Mouse (Mus musculus): Measurements from ENCODE around the gene Myt1. TPM values are rescaled to one million over a fixed set of nuclear protein-coding genes. Genes with fewer than 3 reads are reported as not detected.

Myt1 gene
- polyA plus RNA-seq, 1 experiment from 2014 or later, result 0.77 TPM

DNA sequence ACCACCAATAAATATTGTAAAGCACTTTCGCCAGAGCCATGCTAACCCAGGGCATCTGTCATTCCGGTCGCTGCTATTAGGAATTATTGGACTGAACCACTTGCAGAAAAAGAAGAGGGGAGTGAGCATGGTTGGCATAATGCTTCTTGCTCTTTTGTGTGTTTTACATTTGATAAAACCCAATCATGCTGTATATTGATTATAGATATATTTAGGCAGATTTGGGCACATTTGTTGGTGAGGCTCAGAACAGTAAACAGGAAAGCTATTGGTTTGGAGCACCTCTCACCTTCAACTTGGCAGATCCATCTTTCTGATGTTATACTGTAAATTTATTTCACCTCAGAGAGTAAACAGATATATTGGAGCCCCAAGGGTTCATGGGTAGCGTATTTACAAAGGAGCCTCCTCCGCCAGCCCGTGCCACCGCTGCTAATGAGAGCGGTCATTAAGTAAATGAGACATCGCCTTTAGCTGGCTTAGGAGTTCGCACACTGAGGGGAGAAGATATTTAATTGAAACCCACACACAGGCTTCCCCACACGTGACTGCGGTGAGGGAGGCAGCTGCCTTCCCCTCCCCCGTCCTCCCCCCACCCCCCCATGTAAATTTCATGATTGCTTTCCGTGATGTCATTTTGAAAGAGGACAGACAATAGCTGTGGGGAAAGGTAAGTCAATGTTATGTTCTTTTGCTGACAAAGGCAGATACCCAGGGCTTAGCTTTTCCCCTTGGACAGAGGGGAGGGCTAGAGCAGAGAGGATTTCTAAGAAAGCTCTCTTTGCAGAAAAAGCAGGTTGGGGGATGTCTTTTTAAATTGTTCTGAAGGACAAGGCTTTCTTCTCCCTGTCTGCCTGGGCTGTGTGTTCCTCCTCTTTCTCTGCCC, 3.8 kb downstream of the Myt1 start:
- Histone ChIP-seq H3K4me2 (ENCODE audit: low read depth, low read length) (no peak overlapping the region; the same call in 1 of the 2 replicates), H3K4me1 (ENCODE audit: control insufficient read depth, insufficient read depth, low read length) (0 out of 2 replicates have a peak, but pooled peaks cover 4% of the 10 kb centered on the region), H3K27me3 (replicated peaks; ENCODE audit: control insufficient read depth, insufficient read depth, low read length) (no peaks in the 10 kb centered on the region), H3K4me3 (ENCODE audit: low read depth, low read length) (no peak overlapping the region), H3K36me3 (ENCODE audit: control insufficient read depth, insufficient read depth, low read length) (no peaks in the 10 kb centered on the region), H3K9me3 (ENCODE audit: control insufficient read depth, low read length) (no peaks in the 10 kb centered on the region), H3K9ac (ENCODE audit: low read depth, low read length) (no peak overlapping the region), H3K27ac (replicated peaks; ENCODE audit: low read depth, low read length) (no peak overlapping the region)
- peak; percentile 75 for ATAC-seq (ENCODE audit: low read depth)
- peak; percentile 35 for DNase-seq (ENCODE audit: low spot score)
- WGBS, result 55% methylated on average over 14 of the region's 14 CpGs

DNA sequence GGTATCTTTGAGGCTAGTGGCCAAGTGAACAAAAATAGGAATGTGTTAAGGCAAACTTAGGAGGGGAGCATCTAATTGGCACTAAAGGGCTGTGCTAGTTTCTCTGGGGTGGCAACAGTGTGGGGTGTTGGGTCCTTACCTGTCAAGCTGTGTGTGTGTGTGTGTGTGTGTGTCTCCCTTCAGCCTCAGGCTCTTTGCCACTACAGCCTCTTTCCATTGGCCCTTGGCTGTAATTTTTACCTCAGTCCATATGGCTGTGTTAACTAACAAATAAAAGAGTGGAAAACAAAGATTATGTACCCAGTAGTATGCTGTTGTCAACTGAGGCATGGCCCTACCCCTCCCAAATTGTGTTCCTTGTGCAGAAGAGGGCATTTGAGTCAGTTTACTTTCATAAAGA, 5.3 kb downstream of the Myt1 start:
- no peak overlapping the region for H3K27ac ChIP-seq (replicated peaks; ENCODE audit: low read depth, low read length)
- H3K9me3 ChIP-seq (ENCODE audit: control insufficient read depth, low read length), result no peaks in the 10 kb centered on the region
- DNase-seq (ENCODE audit: low spot score), result no peak
- H3K4me3 ChIP-seq (ENCODE audit: low read depth, low read length), result no peak overlapping the region
- no peaks in the 10 kb centered on the region for H3K27me3 ChIP-seq (replicated peaks; ENCODE audit: control insufficient read depth, insufficient read depth, low read length)
- H3K36me3 ChIP-seq (ENCODE audit: control insufficient read depth, insufficient read depth, low read length), result no peaks in the 10 kb centered on the region
- ATAC-seq (ENCODE audit: low read depth), result no peak
- 0 out of 2 replicates have a peak, but pooled peaks cover 4% of the 10 kb centered on the region for H3K4me1 ChIP-seq (ENCODE audit: control insufficient read depth, insufficient read depth, low read length)
- no peak overlapping the region for H3K9ac ChIP-seq (ENCODE audit: low read depth, low read length)
- H3K4me2 ChIP-seq (ENCODE audit: low read depth, low read length), result no peak overlapping the region

DNA sequence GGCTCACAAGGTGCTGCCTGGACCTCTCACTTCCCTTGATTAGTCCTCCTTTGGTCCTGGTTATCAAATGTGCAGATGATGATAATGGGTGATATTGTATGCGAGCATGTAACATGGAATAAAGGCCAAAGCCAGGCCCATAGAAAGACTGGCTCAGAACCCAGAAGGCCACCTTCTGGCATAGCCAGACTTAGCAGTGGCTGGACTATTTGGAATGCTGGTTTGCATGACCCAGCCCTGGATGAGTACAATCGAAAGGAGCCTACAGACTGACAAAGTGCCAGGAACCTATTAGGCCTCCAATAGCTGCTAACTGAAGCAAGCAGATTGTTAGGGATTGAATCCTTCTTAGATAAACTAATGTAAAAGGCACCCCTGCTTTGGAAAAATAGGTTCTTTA, 6.3 kb downstream of the Myt1 start:
- H3K4me2 ChIP-seq (ENCODE audit: low read depth, low read length), result no peak overlapping the region
- no peak for ATAC-seq (ENCODE audit: low read depth)
- no peaks in the 10 kb centered on the region for H3K27me3 ChIP-seq (replicated peaks; ENCODE audit: control insufficient read depth, insufficient read depth, low read length)
- H3K4me1 ChIP-seq (ENCODE audit: control insufficient read depth, insufficient read depth, low read length), result no peaks in the 10 kb centered on the region
- no peak overlapping the region for H3K9ac ChIP-seq (ENCODE audit: low read depth, low read length)
- H3K36me3 ChIP-seq (ENCODE audit: control insufficient read depth, insufficient read depth, low read length), result no peaks in the 10 kb centered on the region
- 81% methylated on average over 2 of the region's 2 CpGs for WGBS
- no peak overlapping the region for H3K27ac ChIP-seq (replicated peaks; ENCODE audit: low read depth, low read length)
- DNase-seq (ENCODE audit: low spot score), result no peak
- H3K4me3 ChIP-seq (ENCODE audit: low read depth, low read length), result no peak overlapping the region
- H3K9me3 ChIP-seq (ENCODE audit: control insufficient read depth, low read length), result no peaks in the 10 kb centered on the region

DNA sequence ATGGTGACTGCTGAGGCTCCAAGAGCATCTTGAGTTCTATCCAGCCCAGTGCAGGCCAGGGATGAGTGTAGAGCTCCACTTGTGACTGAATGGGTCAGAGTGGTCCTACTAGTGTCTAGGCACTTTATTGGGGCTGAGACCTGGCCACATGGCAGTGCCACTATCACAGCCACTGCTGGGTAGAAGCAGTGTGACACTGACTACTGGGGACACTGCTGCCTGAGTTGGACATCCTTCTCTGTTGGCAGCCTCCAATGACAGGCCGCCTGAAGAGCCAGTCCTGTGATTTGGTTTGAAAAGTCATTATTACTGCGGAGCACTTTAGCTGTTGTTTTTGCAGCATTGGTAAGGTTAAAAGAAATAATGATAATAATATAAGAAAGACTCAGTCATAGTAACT, 10.1 kb downstream of the Myt1 start:
- H3K4me1 ChIP-seq (ENCODE audit: control insufficient read depth, insufficient read depth, low read length), result no peaks in the 10 kb centered on the region
- no peak for DNase-seq (ENCODE audit: low spot score)
- WGBS, result 69% methylated on average over 2 of the region's 2 CpGs
- H3K27me3 ChIP-seq (replicated peaks; ENCODE audit: control insufficient read depth, insufficient read depth, low read length), result no peaks in the 10 kb centered on the region
- no peak overlapping the region for H3K4me2 ChIP-seq (ENCODE audit: low read depth, low read length)
- no peak overlapping the region for H3K4me3 ChIP-seq (ENCODE audit: low read depth, low read length)
- no peak overlapping the region for H3K27ac ChIP-seq (replicated peaks; ENCODE audit: low read depth, low read length)
- no peaks in the 10 kb centered on the region for H3K9me3 ChIP-seq (ENCODE audit: control insufficient read depth, low read length)
- no peaks in the 10 kb centered on the region for H3K36me3 ChIP-seq (ENCODE audit: control insufficient read depth, insufficient read depth, low read length)
- no peak for ATAC-seq (ENCODE audit: low read depth)
- H3K9ac ChIP-seq (ENCODE audit: low read depth, low read length), result no peak overlapping the region

DNA sequence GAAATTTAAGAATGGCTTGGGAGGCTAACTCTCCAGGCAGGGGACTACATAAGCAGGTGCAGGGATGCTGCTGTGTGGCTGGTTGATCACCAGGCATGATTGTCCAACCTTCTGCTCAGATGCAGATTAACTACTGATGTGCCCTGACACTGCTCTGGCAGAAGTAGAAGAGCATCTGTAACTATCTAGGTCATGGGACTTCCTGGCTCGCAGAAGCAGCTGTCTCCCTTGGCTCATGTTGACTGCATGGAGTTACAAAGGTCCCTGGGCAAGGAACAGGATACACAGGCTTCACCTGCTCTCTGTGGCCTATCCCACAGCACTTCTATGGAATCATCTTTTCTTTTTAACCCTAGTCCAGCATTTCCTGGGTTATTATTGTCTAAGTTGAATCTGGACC, 12.7 kb downstream of the Myt1 start:
- Histone ChIP-seq H3K4me3 (ENCODE audit: low read depth, low read length) (no peak overlapping the region), H3K36me3 (ENCODE audit: control insufficient read depth, insufficient read depth, low read length) (no peaks in the 10 kb centered on the region), H3K9ac (ENCODE audit: low read depth, low read length) (no peak overlapping the region), H3K4me2 (ENCODE audit: low read depth, low read length) (no peak overlapping the region), H3K4me1 (ENCODE audit: control insufficient read depth, insufficient read depth, low read length) (no peaks in the 10 kb centered on the region), H3K9me3 (ENCODE audit: control insufficient read depth, low read length) (no peaks in the 10 kb centered on the region), H3K27ac (replicated peaks; ENCODE audit: low read depth, low read length) (no peak overlapping the region), H3K27me3 (replicated peaks; ENCODE audit: control insufficient read depth, insufficient read depth, low read length) (no peaks in the 10 kb centered on the region)
- no peak for DNase-seq (ENCODE audit: low spot score)
- WGBS, result 91% methylated on average over 1 of the region's 1 CpGs
- ATAC-seq (ENCODE audit: low read depth), result no peak

DNA sequence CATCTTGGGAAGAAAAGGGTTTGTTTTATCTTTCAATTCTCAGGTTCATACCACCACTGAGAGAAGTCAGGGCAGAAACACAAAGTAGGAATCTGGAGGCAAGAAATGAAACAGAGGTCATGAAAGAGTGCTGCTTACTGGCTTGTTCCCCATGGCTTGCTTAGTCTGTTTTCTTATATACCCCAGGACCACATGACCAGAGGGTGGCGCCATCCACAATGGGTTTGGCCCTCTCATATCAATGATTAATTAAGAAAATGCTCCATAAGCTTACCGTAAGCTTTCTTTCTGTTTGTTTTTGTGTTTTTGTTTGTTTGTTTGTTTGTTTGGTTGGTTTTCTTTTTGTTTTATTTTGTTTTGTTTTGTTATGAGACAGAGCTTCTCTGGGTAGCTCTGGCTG, 14.6 kb downstream of the Myt1 start:
- H3K9ac ChIP-seq (ENCODE audit: low read depth, low read length), result no peak overlapping the region
- no peaks in the 10 kb centered on the region for H3K36me3 ChIP-seq (ENCODE audit: control insufficient read depth, insufficient read depth, low read length)
- ATAC-seq (ENCODE audit: low read depth), result no peak
- no peak overlapping the region for H3K4me2 ChIP-seq (ENCODE audit: low read depth, low read length)
- no peak overlapping the region for H3K4me3 ChIP-seq (ENCODE audit: low read depth, low read length)
- H3K9me3 ChIP-seq (ENCODE audit: control insufficient read depth, low read length), result no peaks in the 10 kb centered on the region
- no peak for DNase-seq (ENCODE audit: low spot score)
- H3K27ac ChIP-seq (replicated peaks; ENCODE audit: low read depth, low read length), result no peak overlapping the region
- 57% methylated on average over 2 of the region's 2 CpGs for WGBS
- no peaks in the 10 kb centered on the region for H3K27me3 ChIP-seq (replicated peaks; ENCODE audit: control insufficient read depth, insufficient read depth, low read length)
- H3K4me1 ChIP-seq (ENCODE audit: control insufficient read depth, insufficient read depth, low read length), result no peaks in the 10 kb centered on the region

DNA sequence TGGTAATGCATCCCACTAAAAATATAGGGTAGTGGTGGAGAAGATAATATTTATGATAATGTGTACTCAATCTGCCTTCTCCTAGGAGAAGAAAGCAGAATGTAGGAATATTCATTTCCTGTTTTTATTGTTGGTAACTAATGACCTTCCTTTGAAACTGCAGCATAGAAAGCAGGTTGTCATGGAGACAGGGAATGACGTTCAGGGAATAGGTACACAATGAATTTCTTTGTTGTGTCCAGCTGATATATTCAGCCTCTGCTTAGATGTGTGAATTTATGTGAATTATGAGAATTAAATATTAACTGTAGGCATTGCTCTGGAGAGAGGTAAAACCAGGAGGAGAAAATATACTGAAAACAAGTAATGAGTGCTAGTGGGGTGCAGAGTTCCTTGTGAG, 18.3 kb downstream of the Myt1 start:
- Histone ChIP-seq H3K4me3 (ENCODE audit: low read depth, low read length) (no peak overlapping the region), H3K4me2 (ENCODE audit: low read depth, low read length) (no peak overlapping the region), H3K4me1 (ENCODE audit: control insufficient read depth, insufficient read depth, low read length) (no peaks in the 10 kb centered on the region), H3K9ac (ENCODE audit: low read depth, low read length) (no peak overlapping the region), H3K9me3 (ENCODE audit: control insufficient read depth, low read length) (no peaks in the 10 kb centered on the region), H3K27ac (replicated peaks; ENCODE audit: low read depth, low read length) (no peak overlapping the region), H3K27me3 (replicated peaks; ENCODE audit: control insufficient read depth, insufficient read depth, low read length) (no peaks in the 10 kb centered on the region), H3K36me3 (ENCODE audit: control insufficient read depth, insufficient read depth, low read length) (no peaks in the 10 kb centered on the region)
- WGBS, result 30% methylated on average over 1 of the region's 1 CpGs
- ATAC-seq (ENCODE audit: low read depth) (no peak), DNase-seq (ENCODE audit: low spot score) (no peak)

DNA sequence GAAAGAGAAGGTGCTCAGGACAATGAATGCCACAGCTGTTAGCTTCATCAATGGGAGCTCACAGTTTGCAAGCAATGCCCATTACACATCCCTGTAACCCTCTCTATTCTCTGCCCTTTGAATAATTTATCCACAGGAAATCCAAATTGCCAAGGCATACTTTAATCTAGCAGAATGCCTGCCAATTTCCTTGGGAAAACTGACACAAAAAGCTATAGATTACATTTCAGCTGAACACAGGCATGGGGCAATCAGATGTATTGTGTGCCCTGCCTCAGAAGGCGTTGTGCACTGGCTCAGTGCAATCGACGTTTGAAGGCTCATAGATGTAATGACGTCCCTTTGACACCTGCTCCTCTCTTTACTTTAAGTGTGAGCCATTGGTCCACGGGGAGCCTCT, 24.7 kb downstream of the Myt1 start:
- Histone ChIP-seq H3K4me1 (ENCODE audit: control insufficient read depth, insufficient read depth, low read length) (no peaks in the 10 kb centered on the region), H3K27ac (replicated peaks; ENCODE audit: low read depth, low read length) (no peak overlapping the region), H3K36me3 (ENCODE audit: control insufficient read depth, insufficient read depth, low read length) (no peaks in the 10 kb centered on the region), H3K4me3 (ENCODE audit: low read depth, low read length) (no peak overlapping the region), H3K9ac (ENCODE audit: low read depth, low read length) (no peak overlapping the region), H3K4me2 (ENCODE audit: low read depth, low read length) (no peak overlapping the region), H3K27me3 (replicated peaks; ENCODE audit: control insufficient read depth, insufficient read depth, low read length) (no peaks in the 10 kb centered on the region), H3K9me3 (ENCODE audit: control insufficient read depth, low read length) (no peaks in the 10 kb centered on the region)
- DNase-seq (ENCODE audit: low spot score) (peak; percentile 4), ATAC-seq (ENCODE audit: low read depth) (no peak)
- 71% methylated on average over 5 of the region's 5 CpGs for WGBS

DNA sequence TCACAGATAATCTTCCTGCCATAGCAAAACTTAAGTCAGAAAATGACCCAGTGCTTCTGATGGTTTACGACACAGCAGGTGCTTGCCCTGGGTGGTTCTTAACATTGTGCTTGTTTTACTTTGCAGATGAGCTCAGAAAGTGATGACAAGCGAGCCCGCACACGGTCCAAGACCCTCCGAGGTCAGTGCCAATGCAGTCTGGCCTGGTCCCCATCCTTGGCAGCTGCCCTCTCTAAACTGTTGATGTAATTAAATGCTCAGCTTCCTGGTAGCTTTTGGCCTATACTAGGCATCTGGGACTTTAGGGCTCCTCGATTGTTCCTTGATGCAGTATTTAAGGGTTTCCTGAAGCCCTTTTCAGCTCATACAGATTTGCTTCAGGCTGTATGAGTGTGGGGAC, 26.3 kb downstream of the Myt1 start:
- 77% methylated on average over 6 of the region's 6 CpGs for WGBS
- H3K27me3 ChIP-seq (replicated peaks; ENCODE audit: control insufficient read depth, insufficient read depth, low read length), result no peaks in the 10 kb centered on the region

More for the DNA sequence above, 26.3 kb downstream of the Myt1 start:
- H3K4me3 ChIP-seq (ENCODE audit: low read depth, low read length), result no peak overlapping the region
- H3K4me2 ChIP-seq (ENCODE audit: low read depth, low read length), result no peak overlapping the region
- H3K4me1 ChIP-seq (ENCODE audit: control insufficient read depth, insufficient read depth, low read length), result no peaks in the 10 kb centered on the region
- ATAC-seq (ENCODE audit: low read depth) (no peak), DNase-seq (ENCODE audit: low spot score) (no peak)
- H3K9me3 ChIP-seq (ENCODE audit: control insufficient read depth, low read length), result no peaks in the 10 kb centered on the region
- H3K9ac ChIP-seq (ENCODE audit: low read depth, low read length), result no peak overlapping the region
- no peaks in the 10 kb centered on the region for H3K36me3 ChIP-seq (ENCODE audit: control insufficient read depth, insufficient read depth, low read length)
- no peak overlapping the region for H3K27ac ChIP-seq (replicated peaks; ENCODE audit: low read depth, low read length)

Measured in embryonic facial prominence, embryonic 14.5 days (tissue).